Mouse (Mus musculus) urinary bladder, adult 2 months (tissue): ENCODE data around the gene Rbm24. TPM values are rescaled to one million over a fixed set of nuclear protein-coding genes. Genes with fewer than 3 reads are reported as not detected.

Experiments
- DNase-seq: peaks from one replicate; pipeline ENCODE4 v3.0.0; 2022; ENCODE audit warnings: low spot score
- polyA plus RNA-seq: library from polyadenylated mRNA; depleted of rRNA; stranded (reverse); fragments of >200 nt; gene quantifications from 2 replicates; pipeline ENCODE4 v1.2.3, GENCODE M21; 2012; rRNA removed

Rbm24 gene
- polyA plus RNA-seq, 1 experiment = 25.2 TPM

GRCm38 (mm10) chr13:46438960-46439359 lies 20.7 kb downstream of the Rbm24 start:
- DNase-seq = no peak

GRCm38 (mm10) chr13:46444021-46444420 lies 25.8 kb downstream of the Rbm24 start:
- DNase-seq = no peak

GRCm38 (mm10) chr13:46446062-46446461 lies 27.8 kb downstream of the Rbm24 start:
- DNase-seq = no peak

- DNase-seq = no peak
Observed at GRCm38 (mm10) chr13:46448276-46448675, 30.0 kb downstream of the Rbm24 start.

- no peak for DNase-seq
Observed at GRCm38 (mm10) chr13:46449955-46450354, 31.7 kb downstream of the Rbm24 start.

- no peak for DNase-seq
Observed at GRCm38 (mm10) chr13:46450623-46451022, 32.4 kb downstream of the Rbm24 start.

DNA sequence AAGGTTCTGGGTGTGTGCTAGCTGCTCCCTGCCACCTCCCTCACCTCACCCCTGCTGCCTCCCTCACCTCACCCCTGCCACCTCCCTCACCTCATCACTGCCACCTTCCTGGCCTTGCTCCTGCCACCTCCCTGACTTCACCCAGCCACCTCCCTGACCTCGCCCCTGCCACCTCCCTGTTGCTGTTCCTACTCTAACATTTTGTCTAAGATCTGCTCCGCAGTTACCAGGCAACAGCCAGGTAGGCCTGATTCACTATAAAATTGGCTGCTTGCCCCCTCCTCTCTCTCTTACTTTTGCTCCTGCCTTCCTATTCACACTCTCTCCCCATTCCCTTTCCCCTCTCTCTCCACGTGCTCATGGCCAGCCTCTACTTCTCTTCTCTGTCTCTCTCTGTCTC lies 33.3 kb downstream of the Rbm24 start:
- DNase-seq = no peak

DNA sequence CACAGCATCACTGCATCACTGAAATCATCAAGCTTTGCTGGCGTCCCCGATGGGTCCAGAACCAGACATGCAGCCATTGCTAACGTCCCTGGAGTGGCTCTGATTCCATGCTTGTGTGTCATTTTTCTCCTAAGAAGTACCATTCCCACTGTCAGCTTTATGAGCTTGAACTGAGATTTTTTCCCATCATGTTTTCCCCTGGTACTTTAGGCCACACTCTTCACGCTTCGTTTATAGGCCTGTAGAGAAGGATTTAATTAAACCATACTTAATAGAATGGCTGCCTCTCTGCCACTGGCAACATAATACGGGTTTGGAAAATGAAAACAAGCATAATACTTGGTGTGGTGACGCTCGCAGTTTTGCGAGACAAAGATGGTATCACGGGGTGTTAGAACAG lies 41.3 kb downstream of the Rbm24 start:
- DNase-seq = no peak

DNA sequence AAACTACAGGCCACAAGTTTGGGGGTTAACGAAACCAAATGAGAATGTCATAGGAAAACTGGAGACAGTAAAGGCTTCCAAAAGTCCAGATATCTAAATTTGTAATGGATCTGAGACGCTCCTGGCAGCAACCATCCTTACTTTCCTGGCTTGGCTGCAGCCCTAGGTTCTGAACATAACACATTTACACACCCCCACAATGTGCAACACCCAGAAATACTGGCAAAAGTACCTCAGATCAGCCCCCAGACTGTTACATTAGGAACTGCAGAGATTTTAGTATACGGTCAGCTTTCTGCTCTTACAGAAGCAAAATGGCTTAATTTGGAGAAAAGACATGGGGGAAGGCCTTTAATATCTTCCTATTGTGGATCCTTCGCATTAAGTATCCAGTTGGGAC lies 44.0 kb downstream of the Rbm24 start:
- DNase-seq = no peak

- no peak for DNase-seq
Observed at GRCm38 (mm10) chr13:46463764-46464163, 45.5 kb downstream of the Rbm24 start.

DNA sequence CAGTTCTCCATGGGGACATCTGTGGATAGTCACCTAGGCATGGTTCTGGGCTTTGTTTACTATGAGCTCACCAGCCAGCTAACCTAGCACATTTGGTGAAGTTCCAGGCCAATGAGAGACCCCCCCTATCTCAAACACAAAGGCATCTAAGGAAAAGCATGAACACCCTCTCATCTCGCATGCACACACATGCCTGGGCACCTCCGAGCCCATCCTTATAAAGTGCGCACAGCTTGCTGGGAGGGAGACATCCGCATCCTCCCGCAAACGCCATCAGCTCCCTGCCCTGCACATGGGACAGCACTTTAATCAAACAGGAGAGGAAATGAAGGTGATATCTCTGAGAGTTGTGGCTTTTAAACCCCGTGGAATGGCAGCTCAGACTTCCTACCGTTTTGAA lies 50.0 kb downstream of the Rbm24 start:
- no peak for DNase-seq

- DNase-seq = no peak
Observed at GRCm38 (mm10) chr13:46469536-46469935, 51.3 kb downstream of the Rbm24 start.

Other genes starting within 250 kb of the Rbm24 start
- 0.83 and 1.0 TPM in 2 replicates for gene Stmnd1, start 144.7 kb upstream of the Rbm24 start, polyA plus RNA-seq
- gene Cap2, start 83.4 kb downstream of the Rbm24 start, polyA plus RNA-seq = 101 and 119 TPM in 2 replicates